Mouse (Mus musculus) small intestine, adult 2 months (tissue): Measurements from ENCODE around the gene Pum2.

ENCODE experiments used
- CTCF ChIP-seq: fragments of 200-500 bp; IDR thresholded peaks from 2 replicates; pipeline ENCODE4 v1.5.1; 2012; ENCODE audit warnings: low read depth, mild to moderate bottlenecking, control low read depth, inconsistent platforms, low read length, moderate library complexity, mixed read lengths; ENCODE audit not compliant: insufficient replicate concordance, insufficient read length; ENCODE audit errors: extremely low read depth
- POLR2A ChIP-seq: fragments of 200-500 bp; IDR thresholded peaks from 2 replicates; pipeline ENCODE4 v1.6.1; 2012; ENCODE audit warnings: low read depth, mild to moderate bottlenecking, control low read depth, inconsistent platforms, low read length, moderate library complexity

DNA sequence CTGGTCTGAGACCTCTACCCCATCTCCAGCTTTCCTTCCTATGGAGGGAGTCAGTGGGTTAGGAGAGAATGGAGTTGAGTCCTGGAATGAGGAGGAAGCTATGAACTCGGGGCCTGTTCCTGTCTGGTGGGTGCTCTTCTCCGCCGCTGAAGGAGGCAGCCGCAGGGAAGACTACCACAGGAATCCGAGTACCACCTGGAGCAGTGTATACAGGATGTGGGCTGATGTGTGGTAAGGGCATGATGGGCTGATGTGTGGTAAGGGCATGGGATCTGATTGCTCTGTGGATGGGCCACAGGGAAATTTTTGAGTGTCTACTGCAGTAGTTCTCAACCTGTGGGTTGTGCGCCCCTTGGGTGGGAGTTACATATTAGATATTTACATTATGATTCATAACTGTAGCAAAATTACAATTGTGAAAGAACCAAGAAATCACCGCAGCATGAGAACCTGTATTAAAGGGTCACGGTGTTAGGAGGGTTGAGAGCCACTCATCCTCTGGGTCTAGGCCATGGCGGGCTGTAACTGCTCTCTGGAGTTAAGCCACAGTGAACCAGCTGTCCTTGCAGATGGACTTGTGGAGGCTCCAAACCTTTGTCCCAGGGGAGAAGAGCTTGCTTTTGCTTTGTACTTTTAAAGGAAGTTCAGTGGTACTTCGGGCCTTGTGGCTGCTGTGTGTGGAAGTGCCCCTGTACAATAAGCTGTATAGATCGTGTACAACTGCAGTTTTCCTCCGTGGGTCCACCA, 113.2 kb downstream of the Pum2 start:
- TF ChIP-seq POLR2A (no peak), CTCF (no peak)
